Mouse (Mus musculus) heart, adult 9 months (tissue): ENCODE results near the gene Mex3d.

Source experiments
- DNase-seq, 2 experiments: peaks; one replicate each; pipeline ENCODE4 v3.0.0; 2022; ENCODE audit warnings: low spot score in 2 of 2

Mex3d gene

GRCm38 (mm10) chr10:80386735-80387471 is 556 bp downstream of the Mex3d start:
- no peak for DNase-seq

- DNase-seq, result no peak
Observed at GRCm38 (mm10) chr10:80385811-80386734, 1.4 kb downstream of the Mex3d start.

- no peak for DNase-seq
Observed at GRCm38 (mm10) chr10:80385310-80385709, 2.1 kb downstream of the Mex3d start.

- DNase-seq, result no peak
Observed at GRCm38 (mm10) chr10:80384709-80385108, 2.8 kb downstream of the Mex3d start.

GRCm38 (mm10) chr10:80384115-80384639 is 3.3 kb downstream of the Mex3d start:
- DNase-seq, result no peak

- no peak for DNase-seq
Observed at GRCm38 (mm10) chr10:80383431-80383830, 4.0 kb downstream of the Mex3d start.

- no peak for DNase-seq
Observed at GRCm38 (mm10) chr10:80382641-80383365, 4.7 kb downstream of the Mex3d start.

- no peak for DNase-seq
Observed at GRCm38 (mm10) chr10:80377716-80378115, 9.7 kb downstream of the Mex3d start.

- peak; percentile 59 to 82 for DNase-seq
Observed at GRCm38 (mm10) chr10:80376160-80376559, 11.3 kb downstream of the Mex3d start.

- DNase-seq, result peak in 1 of 2 experiments; percentile 65
Observed at GRCm38 (mm10) chr10:80374063-80374462, 13.4 kb downstream of the Mex3d start.

- DNase-seq, result no peak
Observed at GRCm38 (mm10) chr10:80372706-80373105, 14.8 kb downstream of the Mex3d start.

GRCm38 (mm10) chr10:80371983-80372382 is 15.5 kb downstream of the Mex3d start:
- DNase-seq, result no peak

GRCm38 (mm10) chr10:80371411-80371966 is 16.0 kb downstream of the Mex3d start:
- no peak for DNase-seq

GRCm38 (mm10) chr10:80369995-80370747 is 17.3 kb downstream of the Mex3d start:
- DNase-seq, result no peak

- no peak for DNase-seq
Observed at GRCm38 (mm10) chr10:80368392-80368791, 19.1 kb downstream of the Mex3d start.

- DNase-seq, result no peak
Observed at GRCm38 (mm10) chr10:80367954-80368353, 19.5 kb downstream of the Mex3d start.

GRCm38 (mm10) chr10:80365736-80366135 is 21.7 kb downstream of the Mex3d start:
- no peak for DNase-seq

GRCm38 (mm10) chr10:80363734-80364133 is 23.7 kb downstream of the Mex3d start:
- no peak for DNase-seq

GRCm38 (mm10) chr10:80357994-80358639 is 29.3 kb downstream of the Mex3d start:
- DNase-seq, result no peak

- no peak for DNase-seq
Observed at GRCm38 (mm10) chr10:80357336-80357735, 30.1 kb downstream of the Mex3d start.
